Mouse (Mus musculus) lung, embryonic 15.5 days (tissue): ENCODE measurements around the gene Tifab. TPM values are rescaled to one million over a fixed set of nuclear protein-coding genes. Genes with fewer than 3 reads are reported as not detected.

ENCODE experiments used
- ATAC-seq: fragments of 200-750 bp; cut with Nextera tagmentation; 2 replicates; pipeline ENCODE4 v1.8.0; 2017; ENCODE audit warnings: moderate number of reproducible peaks, borderline replicate concordance; ENCODE audit not compliant: low FRiP score, low TSS enrichment; ENCODE audit errors: extremely low read depth
- H3K27ac ChIP-seq: fragments of 300-500 bp; sonication (generic); 2 replicates; pipeline ENCODE4 v1.5.1; 2015; ENCODE audit warnings: moderate library complexity, mild to moderate bottlenecking, inconsistent platforms
- H3K27me3 ChIP-seq: fragments of 300-500 bp; sonication (generic); 2 replicates; pipeline ENCODE4 v1.6.1; 2015; ENCODE audit warnings: inconsistent platforms
- H3K36me3 ChIP-seq: fragments of 300-500 bp; sonication (generic); 2 replicates; pipeline ENCODE4 v1.6.1; 2015; ENCODE audit warnings: inconsistent platforms
- H3K4me1 ChIP-seq: fragments of 300-500 bp; sonication (generic); 2 replicates; pipeline ENCODE4 v1.6.1; 2015; ENCODE audit warnings: inconsistent platforms
- H3K4me2 ChIP-seq: fragments of 300-500 bp; sonication (generic); 2 replicates; pipeline ENCODE4 v1.6.1; 2015; ENCODE audit warnings: inconsistent platforms, mild to moderate bottlenecking, moderate library complexity
- H3K4me3 ChIP-seq: fragments of 300-500 bp; sonication (generic); 2 replicates; pipeline ENCODE4 v1.5.1; 2015; ENCODE audit warnings: mild to moderate bottlenecking, inconsistent platforms
- H3K9ac ChIP-seq: fragments of 300-500 bp; sonication (generic); 2 replicates; pipeline ENCODE4 v1.6.1; 2015; ENCODE audit warnings: inconsistent platforms
- H3K9me3 ChIP-seq: fragments of 300-500 bp; sonication (generic); 2 replicates; pipeline ENCODE4 v1.6.1; 2016; ENCODE audit warnings: inconsistent platforms
- WGBS: fragments of 180-500 bp; shearing (Covaris S2); methylation state at CpG from one replicate; pipeline ENCODE4 v1.1.7; 2015; 5-methylcytosine and 5-hydroxymethylcytosine counted together
- polyA plus RNA-seq: library from polyadenylated mRNA; unstranded; fragments of >200 nt; fragmentation: Nextera tagmentation; extraction: Ambion mirVana; gene quantifications from 2 replicates; pipeline ENCODE4 v1.2.1, GENCODE M21; 2015

The Tifab gene
- polyA plus RNA-seq, 1 experiment from 2014 or later: 3.1 TPM

DNA sequence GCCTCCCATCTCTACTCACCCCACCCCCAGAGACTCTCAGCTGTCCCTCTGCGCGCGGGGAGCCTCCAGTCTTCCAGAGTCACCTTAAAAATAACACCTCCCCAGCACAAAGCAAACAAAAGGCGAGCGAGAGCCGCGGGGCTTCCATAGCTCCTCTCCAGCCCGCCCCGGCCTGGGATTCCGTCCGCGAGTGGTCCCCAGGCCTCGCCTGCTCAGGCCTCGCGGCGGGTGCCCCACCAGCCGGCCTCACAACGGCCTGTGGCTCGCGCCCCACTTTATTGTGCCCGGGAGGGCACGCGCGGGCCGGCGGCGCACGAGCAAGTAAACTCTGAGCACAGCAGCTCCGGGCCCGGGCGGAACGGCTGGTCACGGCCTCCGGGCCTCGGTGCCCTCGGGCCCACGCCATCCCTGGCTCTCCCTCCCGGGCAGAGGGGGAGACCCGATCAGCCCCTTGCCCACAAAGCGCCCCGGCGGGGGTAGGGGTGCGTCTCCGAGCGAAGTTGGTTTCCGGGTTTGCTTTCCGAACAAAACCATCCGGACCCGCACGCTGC is 44.0 kb downstream of the Tifab start:
- H3K4me2 ChIP-seq: peak overlapping the region; percentile 83
- H3K27ac ChIP-seq: peak overlapping the region; percentile 87
- ATAC-seq: peak; percentile 27; the same call in 1 of the 2 replicates
- peak overlapping the region; percentile 98 for H3K4me3 ChIP-seq
- H3K9ac ChIP-seq: peak overlapping the region; percentile 99
- H3K27me3 ChIP-seq: no peaks in the 10 kb centered on the region
- 0% methylated on average over 48 of the region's 50 CpGs for WGBS
- no peaks in the 10 kb centered on the region for H3K9me3 ChIP-seq
- H3K36me3 ChIP-seq: 0 out of 2 replicates have a peak, but pooled peaks cover 6% of the 10 kb centered on the region
- peaks cover 31% of the 10 kb centered on the region for H3K4me1 ChIP-seq

- H3K36me3 ChIP-seq: 0 out of 2 replicates have a peak, but pooled peaks cover 6% of the 10 kb centered on the region
- peak overlapping the region; percentile 99 for H3K9ac ChIP-seq
- H3K27me3 ChIP-seq: no peaks in the 10 kb centered on the region
- no peak for ATAC-seq
- H3K4me2 ChIP-seq: peak overlapping the region; percentile 83
- 41% methylated on average over 5 of the region's 5 CpGs for WGBS
- H3K4me1 ChIP-seq: peaks cover 31% of the 10 kb centered on the region
- H3K27ac ChIP-seq: no peak overlapping the region
- no peaks in the 10 kb centered on the region for H3K9me3 ChIP-seq
- H3K4me3 ChIP-seq: peak overlapping the region; percentile 98
Measured at GRCm38 (mm10) chr13:56134031-56134430, 44.7 kb downstream of the Tifab start.

GRCm38 (mm10) chr13:56132941-56133340 is 45.7 kb downstream of the Tifab start:
- peaks cover 31% of the 10 kb centered on the region for H3K4me1 ChIP-seq
- H3K27ac ChIP-seq: no peak overlapping the region
- no peaks in the 10 kb centered on the region for H3K9me3 ChIP-seq
- H3K4me2 ChIP-seq: peak overlapping the region; percentile 83
- H3K9ac ChIP-seq: no peak overlapping the region
- peaks cover 12% of the 10 kb centered on the region for H3K36me3 ChIP-seq
- 70% methylated on average over 7 of the region's 7 CpGs for WGBS
- H3K27me3 ChIP-seq: no peaks in the 10 kb centered on the region
- H3K4me3 ChIP-seq: no peak overlapping the region
- ATAC-seq: no peak

DNA sequence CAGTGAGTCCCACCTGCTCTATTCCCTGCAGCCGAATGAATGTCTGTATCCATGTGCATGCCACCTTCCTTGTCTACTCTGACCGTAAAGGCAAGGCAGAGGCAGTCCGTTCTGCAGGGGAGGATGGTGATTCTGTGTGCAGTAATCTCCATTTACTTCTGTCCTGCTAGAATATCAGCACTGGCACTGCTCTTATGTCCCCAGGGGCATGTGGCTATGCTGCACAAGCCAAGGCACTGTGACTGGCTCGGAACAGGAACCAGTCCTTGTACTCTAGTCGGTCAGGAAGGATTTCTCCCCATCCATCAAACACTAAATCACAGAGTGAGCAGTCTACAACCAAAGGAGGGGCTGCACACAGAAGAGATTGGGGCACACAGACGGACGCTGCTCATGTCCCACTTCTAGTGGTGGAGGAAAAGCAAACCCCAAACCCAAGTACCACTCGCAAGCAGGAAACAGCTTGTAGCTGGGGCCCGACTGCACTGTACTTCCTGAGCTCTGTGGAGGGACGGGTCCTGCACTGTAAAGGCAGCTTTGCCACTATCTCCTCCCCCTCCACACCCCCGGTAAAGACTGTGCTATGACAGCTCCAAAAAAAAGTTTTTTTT is 46.3 kb downstream of the Tifab start:
- H3K9me3 ChIP-seq: no peaks in the 10 kb centered on the region
- H3K27ac ChIP-seq: no peak overlapping the region
- peak overlapping the region; percentile 83 for H3K4me2 ChIP-seq
- H3K36me3 ChIP-seq: peaks cover 17% of the 10 kb centered on the region
- no peak overlapping the region for H3K9ac ChIP-seq
- peaks cover 31% of the 10 kb centered on the region for H3K4me1 ChIP-seq
- ATAC-seq: no peak
- H3K27me3 ChIP-seq: no peaks in the 10 kb centered on the region
- no peak overlapping the region for H3K4me3 ChIP-seq
- WGBS: 49% methylated on average over 11 of the region's 11 CpGs

DNA sequence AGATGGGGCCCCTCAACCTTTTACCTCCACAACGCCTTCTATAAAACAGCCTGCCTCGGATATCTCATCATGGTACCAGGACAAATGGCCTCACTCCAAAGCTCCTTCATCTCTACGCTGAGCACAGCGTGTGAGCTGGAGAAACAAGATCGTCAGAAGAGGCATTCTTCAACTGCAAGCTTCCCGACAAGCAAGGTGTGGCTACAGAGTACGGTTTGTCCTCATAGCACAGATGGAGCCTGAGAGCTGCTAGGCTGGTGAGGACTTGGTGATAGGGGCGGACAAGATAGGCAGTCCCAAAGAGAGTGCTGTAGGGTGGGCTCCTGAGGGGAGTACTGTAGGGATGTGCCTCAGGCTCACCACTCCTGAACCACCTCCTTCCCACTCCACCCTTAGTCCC is 48.1 kb downstream of the Tifab start:
- Histone ChIP-seq H3K9ac (no peak overlapping the region), H3K4me2 (no peak overlapping the region), H3K4me1 (peaks cover 23% of the 10 kb centered on the region), H3K4me3 (no peak overlapping the region), H3K27ac (no peak overlapping the region), H3K9me3 (no peaks in the 10 kb centered on the region), H3K36me3 (peaks cover 36% of the 10 kb centered on the region), H3K27me3 (no peaks in the 10 kb centered on the region)
- ATAC-seq: no peak
- WGBS: 69% methylated on average over 8 of the region's 8 CpGs

- H3K27ac ChIP-seq: no peak overlapping the region
- no peak for ATAC-seq
- WGBS: 94% methylated on average over 3 of the region's 3 CpGs
- H3K9ac ChIP-seq: no peak overlapping the region
- H3K9me3 ChIP-seq: no peaks in the 10 kb centered on the region
- H3K4me3 ChIP-seq: no peak overlapping the region
- H3K4me2 ChIP-seq: no peak overlapping the region
- no peaks in the 10 kb centered on the region for H3K27me3 ChIP-seq
- peaks cover 45% of the 10 kb centered on the region for H3K36me3 ChIP-seq
- peaks cover 23% of the 10 kb centered on the region for H3K4me1 ChIP-seq
Measured at GRCm38 (mm10) chr13:56129578-56129977, 49.1 kb downstream of the Tifab start.

- Histone ChIP-seq H3K36me3 (peaks cover 50% of the 10 kb centered on the region), H3K27ac (no peak overlapping the region), H3K4me3 (no peak overlapping the region), H3K4me1 (peaks cover 18% of the 10 kb centered on the region), H3K4me2 (no peak overlapping the region), H3K9me3 (no peaks in the 10 kb centered on the region), H3K9ac (no peak overlapping the region), H3K27me3 (no peaks in the 10 kb centered on the region)
- no peak for ATAC-seq
- 83% methylated on average over 4 of the region's 4 CpGs for WGBS
Measured at GRCm38 (mm10) chr13:56129014-56129413, 49.7 kb downstream of the Tifab start.

- Histone ChIP-seq H3K4me2 (no peak overlapping the region), H3K9ac (no peak overlapping the region), H3K27ac (no peak overlapping the region), H3K9me3 (no peaks in the 10 kb centered on the region), H3K4me3 (no peak overlapping the region), H3K36me3 (peaks cover 78% of the 10 kb centered on the region), H3K4me1 (no peaks in the 10 kb centered on the region), H3K27me3 (no peaks in the 10 kb centered on the region)
- WGBS: 81% methylated on average over 10 of the region's 10 CpGs
- no peak for ATAC-seq
Measured at GRCm38 (mm10) chr13:56125632-56126031, 53.1 kb downstream of the Tifab start.

Other genes starting within 250 kb of the Tifab start
- 317 and 326 TPM in 2 replicates for gene H2afy, start 42.5 kb downstream of the Tifab start, polyA plus RNA-seq
- not detected in 2 replicates for gene Neurog1, start 73.3 kb upstream of the Tifab start, polyA plus RNA-seq
- gene Cxcl14, start 117.7 kb upstream of the Tifab start, polyA plus RNA-seq: 13.7 and 17.1 TPM in 2 replicates
- gene Gm3045, start 247.7 kb upstream of the Tifab start, polyA plus RNA-seq: not detected in 2 replicates